1 mouse cellular context compared by ENCODE assay signal in the genomic region with DNA sequence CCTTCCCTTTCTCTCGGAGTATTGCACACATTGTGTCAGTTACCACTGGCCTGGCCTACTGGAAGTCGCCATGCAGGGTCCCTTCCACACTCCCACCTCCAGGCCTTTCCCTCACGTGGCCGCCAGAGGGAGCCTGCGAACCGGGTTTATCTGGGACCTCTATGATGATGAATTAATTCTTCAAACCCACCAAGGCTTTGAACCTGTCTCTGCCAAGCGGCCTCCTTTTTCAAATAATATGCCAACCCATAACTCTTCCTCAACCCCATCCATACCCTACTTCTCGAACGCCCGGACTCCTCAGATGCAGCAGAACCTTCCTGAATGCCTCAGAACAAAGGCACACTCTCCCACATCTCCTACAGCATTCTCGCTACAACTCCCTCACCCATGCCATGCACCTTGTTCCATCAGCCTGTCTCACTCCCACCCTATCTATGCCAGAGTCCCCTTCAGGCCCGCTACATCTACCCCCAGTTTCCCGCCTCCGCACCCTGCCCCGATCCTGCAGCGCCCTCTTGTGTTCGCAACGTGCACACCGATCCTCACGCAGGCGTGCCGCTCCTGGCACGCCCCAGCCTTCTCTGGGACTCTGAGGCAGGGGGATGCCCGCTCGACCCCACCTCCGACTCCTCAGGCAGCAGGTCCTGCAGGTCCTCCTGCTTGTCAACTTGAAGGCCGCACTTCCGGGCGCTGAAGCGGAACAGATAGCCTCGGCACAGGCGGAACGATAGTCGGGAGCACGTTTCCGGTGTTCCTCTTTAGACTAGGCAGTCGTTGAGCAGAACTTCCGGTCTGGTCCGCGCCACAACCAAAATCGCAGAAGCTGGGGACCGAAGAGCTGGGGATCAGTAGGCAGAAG.
A peak's percentile ranks its signal among the peaks of the same experiment; 100 is the strongest.
TF ChIP-seq lines count a peak whose summit lies in the region.

No protein-coding gene starts in this region.

TF ChIP-seq in MEL, 35 proteins besides CTCF, POLR2A, EP300 and RAD21:
- TF ChIP-seq MAFK (IDR thresholded peaks at IDR 0.05; ENCODE audit: borderline replicate concordance, low read depth, low read length), result no peak
- TF ChIP-seq ZC3H11A (IDR thresholded peaks at IDR 0.05; ENCODE audit: low read depth, low read length), result peak; percentile 24; the same call in 1 of the 2 replicates
- 0 out of 2 replicates have a peak, but pooled peaks have one; percentile 70 for TF ChIP-seq CHD1 (IDR thresholded peaks at IDR 0.05; ENCODE audit: low read depth, low read length)
- TF ChIP-seq NELFE (IDR thresholded peaks at IDR 0.05; ENCODE audit: low read depth, low read length), result peak; percentile 54; the same call in 1 of the 2 replicates
- peak; percentile 81 for TF ChIP-seq MAZ (IDR thresholded peaks at IDR 0.05; ENCODE audit: low read depth, low read length)
- TF ChIP-seq RCOR1 (IDR thresholded peaks at IDR 0.05; ENCODE audit: low read depth, low read length), result no peak
- peak; percentile 42; the same call in 1 of the 2 replicates for TF ChIP-seq NRF1 (IDR thresholded peaks at IDR 0.05; ENCODE audit: insufficient read depth, low read depth, low read length, poor library complexity, severe bottlenecking)
- peak; percentile 65 for TF ChIP-seq TCF12 (IDR thresholded peaks at IDR 0.05; ENCODE audit: low read depth, low read length)
- TF ChIP-seq MYB (IDR thresholded peaks at IDR 0.05; ENCODE audit: low read depth, low read length), result no peak
- TF ChIP-seq E2F4 (IDR thresholded peaks at IDR 0.05; ENCODE audit: borderline replicate concordance, low read depth, low read length), result peak; percentile 88; the same call in 1 of the 2 replicates
- no peak for TF ChIP-seq JUND (IDR thresholded peaks at IDR 0.05; ENCODE audit: low read depth, low read length)
- no peak for TF ChIP-seq POLR2AphosphoS5 (IDR thresholded peaks at IDR 0.05; ENCODE audit: borderline replicate concordance, low read depth, low read length)
- no peak for TF ChIP-seq ZMIZ1 (IDR thresholded peaks at IDR 0.05; ENCODE audit: low read depth, low read length)
- TF ChIP-seq CHD2 (IDR thresholded peaks at IDR 0.05; ENCODE audit: low read length), result no peak
- TF ChIP-seq ZNF384 (IDR thresholded peaks at IDR 0.05; ENCODE audit: low read depth, low read length), result no peak
- peak; percentile 61 for TF ChIP-seq MXI1 (IDR thresholded peaks at IDR 0.05; ENCODE audit: low read depth, low read length)
- peak; percentile 84 for TF ChIP-seq SIN3A (IDR thresholded peaks at IDR 0.05; ENCODE audit: low read length)
- TF ChIP-seq MAX (IDR thresholded peaks at IDR 0.05; ENCODE audit: low read length), result peak; percentile 70
- no peak for TF ChIP-seq ZKSCAN1 (IDR thresholded peaks at IDR 0.05; ENCODE audit: low read depth, low read length)
- peak; percentile 88 for TF ChIP-seq TBP (IDR thresholded peaks at IDR 0.05; ENCODE audit: low read depth, low read length)
- TF ChIP-seq ELF1 (IDR thresholded peaks at IDR 0.05; ENCODE audit: low read depth, low read length), result peak; percentile 88
- no peak for TF ChIP-seq GATA1 (IDR thresholded peaks at IDR 0.05; ENCODE audit: low read depth, low read length)
- 0 out of 2 replicates have a peak, but pooled peaks have one; percentile 16 for TF ChIP-seq ETS1 (IDR thresholded peaks at IDR 0.05; ENCODE audit: low read depth, low read length)
- TF ChIP-seq KAT2A (conservative IDR thresholded peaks at IDR 0.05; ENCODE audit: low read depth, low read length), result no peak; the same call in 1 of the 2 replicates
- no peak for TF ChIP-seq BHLHE40 (IDR thresholded peaks at IDR 0.05; ENCODE audit: borderline replicate concordance, low read depth, low read length)
- TF ChIP-seq USF2 (IDR thresholded peaks at IDR 0.05; ENCODE audit: borderline replicate concordance in 1 of 2, insufficient read depth in 1 of 2, low read depth in 1 of 2, low read length in 2 of 2), result no peak
- peak; percentile 80 for TF ChIP-seq MYC (IDR thresholded peaks at IDR 0.05; ENCODE audit: low read depth, low read length)
- TF ChIP-seq GABPA (IDR thresholded peaks at IDR 0.05; ENCODE audit: low read depth, low read length), result no peak
- TF ChIP-seq TAL1 (IDR thresholded peaks at IDR 0.05; ENCODE audit: low read length), result no peak
- TF ChIP-seq USF1 (IDR thresholded peaks at IDR 0.05; ENCODE audit: low read depth, low read length), result peak; percentile 61
- TF ChIP-seq UBTF (IDR thresholded peaks at IDR 0.05; ENCODE audit: borderline replicate concordance, insufficient read depth, low read depth, low read length), result no peak
- no peak for TF ChIP-seq MEF2A (IDR thresholded peaks at IDR 0.05; ENCODE audit: extremely low read depth, insufficient replicate concordance, low read depth, low read length, poor library complexity, severe bottlenecking)
- TF ChIP-seq POLR2AphosphoS2 (IDR thresholded peaks at IDR 0.05; ENCODE audit: low read length), result no peak
- TF ChIP-seq HCFC1 (IDR thresholded peaks at IDR 0.05; ENCODE audit: low read depth, low read length), result peak; percentile 92
- TF ChIP-seq SMC3 (IDR thresholded peaks at IDR 0.05; ENCODE audit: low read depth, low read length), result peak; percentile 74
